Mouse (Mus musculus): ENCODE measurements around the gene Cited1. TPM values are rescaled to one million over a fixed set of nuclear protein-coding genes. Genes with fewer than 3 reads are reported as not detected.
"Not testable (repeated sequence)": the region's sequence is repeated elsewhere in the genome, so short reads cannot be mapped to it uniquely, and the experiment has no call there.

Gene Cited1
- polyA plus RNA-seq, 1 experiment from 2014 or later = 14.8 TPM

DNA sequence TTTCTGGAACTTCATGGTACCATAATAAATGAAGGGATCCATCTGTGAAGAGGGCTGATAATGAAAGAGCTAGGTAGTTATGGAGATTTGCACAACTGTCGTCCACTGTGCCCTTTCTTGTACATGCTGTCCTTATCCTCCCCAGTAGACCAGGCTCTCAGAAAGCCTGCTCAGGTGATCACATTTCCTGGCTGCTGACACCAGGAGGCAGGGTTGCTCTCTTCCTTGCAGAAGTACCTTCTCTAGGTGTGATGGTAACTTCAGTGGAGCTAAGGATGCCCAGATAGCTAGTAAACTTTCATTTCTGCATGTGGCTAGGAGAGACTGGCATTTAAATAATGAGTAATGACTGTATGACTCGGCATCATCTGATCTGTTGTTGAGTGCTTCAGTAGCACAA lies 7.6 kb downstream of the Cited1 start:
- ATAC-seq = no peak
- Histone ChIP-seq H3K4me2 (ENCODE audit: low read length) (no peak overlapping the region), H3K27ac (ENCODE audit: low read depth, low read length) (no peak overlapping the region), H3K27me3 (replicated peaks; ENCODE audit: control insufficient read depth, insufficient read depth, low read length) (peaks cover 9% of the 10 kb centered on the region), H3K9ac (ENCODE audit: low read depth, low read length) (no peak overlapping the region), H3K4me1 (ENCODE audit: control insufficient read depth, insufficient read depth, low read depth, low read length) (no peaks in the 10 kb centered on the region), H3K9me3 (ENCODE audit: control insufficient read depth, low read length) (0 out of 2 replicates have a peak, but pooled peaks cover 2% of the 10 kb centered on the region), H3K36me3 (ENCODE audit: control insufficient read depth, insufficient read depth, low read length) (no peaks in the 10 kb centered on the region; the same call in 1 of the 2 replicates), H3K4me3 (ENCODE audit: low read length) (no peak overlapping the region)
- WGBS = 61% methylated on average over 2 of the region's 2 CpGs

DNA sequence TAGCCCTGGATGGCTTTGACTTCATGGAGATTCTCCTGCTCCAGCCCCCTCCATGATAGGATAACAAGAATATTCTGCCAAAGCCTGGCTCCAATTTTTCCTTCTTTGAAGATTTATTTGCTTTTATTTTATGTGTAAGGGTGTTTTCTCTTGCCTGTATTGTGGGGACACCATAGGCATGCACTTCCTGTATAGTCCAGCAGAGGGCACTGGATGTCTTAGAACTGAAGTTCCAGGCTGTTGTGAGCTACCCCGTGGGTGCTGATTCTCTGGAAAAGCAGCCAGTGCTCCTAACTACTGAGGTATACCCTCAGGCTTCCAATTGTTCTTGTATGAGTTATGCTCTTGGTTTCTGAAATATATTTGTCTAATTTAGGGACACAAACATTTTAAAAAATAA lies 32.9 kb downstream of the Cited1 start:
- Histone ChIP-seq H3K9me3 (ENCODE audit: control insufficient read depth, low read length) (no peaks in the 10 kb centered on the region), H3K27ac (ENCODE audit: low read depth, low read length) (no peak overlapping the region), H3K9ac (ENCODE audit: low read depth, low read length) (no peak overlapping the region), H3K4me2 (ENCODE audit: low read length) (no peak overlapping the region), H3K4me3 (ENCODE audit: low read length) (no peak overlapping the region), H3K4me1 (ENCODE audit: control insufficient read depth, insufficient read depth, low read depth, low read length) (no peaks in the 10 kb centered on the region), H3K27me3 (replicated peaks; ENCODE audit: control insufficient read depth, insufficient read depth, low read length) (no peaks in the 10 kb centered on the region), H3K36me3 (ENCODE audit: control insufficient read depth, insufficient read depth, low read length) (no peaks in the 10 kb centered on the region)
- 10% methylated on average over 1 of the region's 1 CpGs for WGBS
- no peak for ATAC-seq

DNA sequence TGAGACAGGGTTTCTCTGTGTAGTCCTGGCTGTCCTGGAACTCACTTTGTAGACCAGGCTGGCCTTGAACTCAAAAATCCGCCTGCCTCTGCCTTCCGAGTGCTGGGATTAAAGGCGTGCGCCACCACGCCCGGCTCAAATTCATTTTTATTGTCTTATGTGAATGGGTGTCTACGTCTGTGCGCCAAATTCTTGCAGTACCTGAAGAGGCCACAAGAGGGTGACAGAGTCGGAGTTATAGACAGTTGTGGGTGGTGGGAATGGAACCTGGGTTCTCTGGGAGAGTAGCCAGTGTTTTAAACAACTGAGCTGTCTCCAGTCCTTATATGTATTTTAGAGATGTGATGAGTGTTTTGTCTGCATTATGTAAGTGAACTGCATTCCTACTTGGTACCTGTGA lies 36.6 kb downstream of the Cited1 start:
- not testable (repeated sequence) for H3K27me3 ChIP-seq (replicated peaks; ENCODE audit: control insufficient read depth, insufficient read depth, low read length); ATAC-seq; H3K4me2 ChIP-seq (ENCODE audit: low read length); H3K4me3 ChIP-seq (ENCODE audit: low read length); H3K4me1 ChIP-seq (ENCODE audit: control insufficient read depth, insufficient read depth, low read depth, low read length); H3K27ac ChIP-seq (ENCODE audit: low read depth, low read length); H3K9ac ChIP-seq (ENCODE audit: low read depth, low read length); H3K36me3 ChIP-seq (ENCODE audit: control insufficient read depth, insufficient read depth, low read length); H3K9me3 ChIP-seq (ENCODE audit: control insufficient read depth, low read length)
- 55% methylated on average over 9 of the region's 9 CpGs for WGBS

Small RNA genes within 50 kb of the gene (microRNA-seq; reads per million reads assigned to microRNA genes)
- not detected for gene Gm26318

Other genes with a start within 250 kb of the Cited1 start
- gene Rtl5, start 180.9 kb downstream of the Cited1 start, polyA plus RNA-seq (2015; fragmentation: Nextera tagmentation; extraction: Ambion mirVana) = 5.6 and 6.2 TPM in 2 replicates
- 44.6 and 58.1 TPM in 2 replicates for gene Pin4, start 132.7 kb downstream of the Cited1 start, polyA plus RNA-seq (2015; fragmentation: Nextera tagmentation; extraction: Ambion mirVana)
- gene Ercc6l, start 95.1 kb downstream of the Cited1 start, polyA plus RNA-seq (2015; fragmentation: Nextera tagmentation; extraction: Ambion mirVana) = 1.5 and 2.1 TPM in 2 replicates
- gene Rps4x, start 62.8 kb downstream of the Cited1 start, polyA plus RNA-seq (2015; fragmentation: Nextera tagmentation; extraction: Ambion mirVana) = 344 and 351 TPM in 2 replicates